Mouse (Mus musculus) brain, embryonic 14.5 days (tissue): Measurements from ENCODE around the gene Acer3.

Source experiments
- CTCF ChIP-seq: fragments of 200-500 bp; IDR thresholded peaks from 2 replicates; pipeline ENCODE4 v1.5.1; 2012; ENCODE audit warnings: inconsistent platforms, mild to moderate bottlenecking, moderate library complexity, borderline replicate concordance; ENCODE audit not compliant: insufficient read depth, insufficient read length; ENCODE audit errors: extremely low read depth
- POLR2A ChIP-seq: fragments of 200-500 bp; IDR thresholded peaks from 2 replicates; pipeline ENCODE4 v1.6.1; 2012; ENCODE audit warnings: mild to moderate bottlenecking, inconsistent platforms, borderline replicate concordance; ENCODE audit not compliant: poor library complexity, insufficient read depth, insufficient read length, severe bottlenecking; ENCODE audit errors: extremely low read depth

DNA sequence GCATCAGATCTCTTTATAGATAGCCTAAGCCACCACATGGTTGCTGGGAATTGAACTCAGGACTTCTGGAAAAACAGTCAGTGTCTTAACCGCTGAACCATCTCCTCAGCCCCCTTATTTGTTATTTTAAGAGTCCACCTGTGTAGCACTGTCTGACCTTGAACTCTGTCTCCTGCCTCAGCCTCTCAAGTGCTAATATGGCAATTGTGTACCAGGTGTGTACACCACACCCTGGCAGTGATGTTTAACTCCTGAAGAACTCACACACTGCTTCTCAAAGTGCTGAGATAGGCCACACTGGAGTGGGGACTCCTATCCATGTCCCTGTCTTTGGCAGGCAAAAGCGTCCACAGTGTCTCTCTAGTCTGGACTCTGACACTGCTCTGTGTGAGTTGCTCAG is 132.3 kb downstream of the Acer3 start:
- TF ChIP-seq POLR2A (no peak), CTCF (no peak)
